Mouse (Mus musculus): ENCODE results near the gene Tomm5.
A peak's percentile ranks its signal among the peaks of the same experiment; 100 is the strongest.
"Not testable (repeated sequence)": the region's sequence is repeated elsewhere in the genome, so short reads cannot be mapped to it uniquely, and the experiment has no call there.

Gene Tomm5

GRCm38 (mm10) chr4:45107601-45108277 is at the start of gene Tomm5:
Gene Tomm5, minus strand, starts transcription at chr4:45108114.
- DNase-seq (ENCODE audit: low read depth, low spot score): peak; percentile 85

- DNase-seq (ENCODE audit: low read depth, low spot score): no peak
Observed at GRCm38 (mm10) chr4:45156433-45156832, 48.5 kb upstream of the Tomm5 start.

GRCm38 (mm10) chr4:45143005-45143404 is 35.1 kb upstream of the Tomm5 start:
- no peak for DNase-seq (ENCODE audit: low read depth, low spot score)

GRCm38 (mm10) chr4:45142411-45142810 is 34.5 kb upstream of the Tomm5 start:
- DNase-seq (ENCODE audit: low read depth, low spot score): no peak

DNA sequence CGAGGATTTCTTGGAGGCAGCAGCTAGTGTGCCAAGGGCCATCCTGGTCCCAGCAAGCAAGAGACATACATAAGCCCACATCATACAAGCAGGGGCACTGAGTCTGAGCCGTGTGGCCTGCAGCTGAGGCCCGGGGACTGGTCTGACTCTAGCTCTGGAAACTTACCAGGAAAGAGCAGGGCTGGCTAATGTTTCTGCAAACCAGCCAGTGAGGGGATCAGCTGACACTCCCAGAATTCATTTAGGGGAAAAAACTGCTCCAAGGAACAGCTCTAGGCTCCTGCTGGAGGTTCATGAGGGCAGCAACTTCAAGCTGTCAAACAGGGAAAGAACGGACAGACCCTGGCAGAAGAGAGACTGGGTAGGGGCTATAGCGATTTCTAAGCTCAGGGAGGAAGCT is 33.9 kb upstream of the Tomm5 start:
- no peak for DNase-seq (ENCODE audit: low read depth, low spot score)

DNA sequence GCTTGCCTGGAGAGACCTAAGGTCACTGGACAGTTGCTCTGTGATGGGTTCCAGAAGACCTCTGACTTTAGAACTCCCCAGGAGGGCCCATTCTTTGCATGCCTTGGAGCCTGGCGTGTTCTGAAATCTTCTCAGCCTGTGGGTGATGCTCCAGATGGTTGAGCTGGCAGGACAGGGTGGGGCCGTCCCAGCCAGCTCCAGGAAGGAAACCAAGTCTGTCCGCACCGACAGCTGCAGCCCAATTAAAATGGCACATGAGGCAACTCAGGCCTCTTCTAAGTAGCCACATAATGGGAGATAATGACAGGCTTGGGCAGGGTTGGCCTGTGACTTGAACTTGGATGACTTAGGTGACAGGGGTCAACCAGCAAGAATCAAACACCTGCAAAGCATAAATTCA is 29.7 kb upstream of the Tomm5 start:
- no peak for DNase-seq (ENCODE audit: low read depth, low spot score)

GRCm38 (mm10) chr4:45134471-45134870 is 26.6 kb upstream of the Tomm5 start:
- no peak for DNase-seq (ENCODE audit: low read depth, low spot score)

- no peak for DNase-seq (ENCODE audit: low read depth, low spot score)
Observed at GRCm38 (mm10) chr4:45131021-45131420, 23.1 kb upstream of the Tomm5 start.

GRCm38 (mm10) chr4:45121311-45121710 is 13.4 kb upstream of the Tomm5 start:
- no peak for DNase-seq (ENCODE audit: low read depth, low spot score)

DNA sequence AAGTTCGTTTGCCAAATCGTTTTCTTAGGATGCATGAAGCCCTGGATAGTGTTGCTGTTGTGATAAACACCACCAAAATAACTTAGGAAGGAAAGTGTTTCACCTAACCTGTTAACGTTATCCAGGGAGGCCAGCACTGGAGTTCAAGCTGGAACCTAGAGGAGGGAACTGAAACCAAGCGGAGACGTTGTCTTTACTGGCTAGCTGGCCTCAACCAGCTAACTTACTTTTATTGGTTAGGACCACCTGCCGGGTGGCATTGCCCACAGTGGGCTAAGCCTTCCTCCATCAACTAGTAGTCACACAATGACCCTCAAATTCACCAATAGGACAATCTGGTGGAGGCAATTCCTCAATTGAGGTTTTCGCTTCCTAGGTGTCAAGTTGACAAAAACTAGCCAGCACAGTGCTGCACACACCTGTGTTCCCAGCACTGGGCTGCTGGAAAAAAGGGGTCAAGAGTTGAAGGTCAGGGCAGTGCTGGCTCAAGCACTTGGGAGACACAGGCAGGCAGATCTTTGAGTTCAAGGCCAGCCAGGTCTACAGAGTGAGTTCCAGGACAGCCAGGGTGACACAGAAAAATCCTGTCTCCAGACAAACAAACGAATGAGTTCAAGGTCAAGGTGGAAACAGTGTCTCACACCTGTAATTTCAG is 669 bp upstream of the Tomm5 start:
- no peak for DNase-seq (ENCODE audit: low read depth, low spot score)

DNA sequence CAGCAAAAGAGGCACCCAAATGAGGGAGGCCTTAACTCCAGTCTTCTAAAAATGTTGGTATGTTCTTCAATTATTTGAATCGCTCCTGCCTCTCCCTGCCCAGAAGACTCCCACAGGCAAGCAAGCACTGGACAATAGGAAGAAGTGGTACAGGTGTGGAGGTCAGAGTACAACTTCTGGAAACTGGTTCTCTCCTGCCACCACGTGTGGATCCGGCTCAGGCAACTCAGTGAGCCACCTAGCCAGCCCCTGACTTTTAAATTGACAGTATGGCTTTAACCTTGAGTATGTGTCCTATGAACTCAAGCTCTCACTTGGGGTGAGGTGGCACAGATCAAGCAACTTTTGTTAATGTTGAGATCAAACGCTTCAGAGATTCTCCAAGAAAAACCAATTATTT is 848 bp downstream of the Tomm5 start:
- DNase-seq (ENCODE audit: low read depth, low spot score): no peak

- no peak for DNase-seq (ENCODE audit: low read depth, low spot score)
Observed at GRCm38 (mm10) chr4:45106409-45106808, 1.5 kb downstream of the Tomm5 start.

DNA sequence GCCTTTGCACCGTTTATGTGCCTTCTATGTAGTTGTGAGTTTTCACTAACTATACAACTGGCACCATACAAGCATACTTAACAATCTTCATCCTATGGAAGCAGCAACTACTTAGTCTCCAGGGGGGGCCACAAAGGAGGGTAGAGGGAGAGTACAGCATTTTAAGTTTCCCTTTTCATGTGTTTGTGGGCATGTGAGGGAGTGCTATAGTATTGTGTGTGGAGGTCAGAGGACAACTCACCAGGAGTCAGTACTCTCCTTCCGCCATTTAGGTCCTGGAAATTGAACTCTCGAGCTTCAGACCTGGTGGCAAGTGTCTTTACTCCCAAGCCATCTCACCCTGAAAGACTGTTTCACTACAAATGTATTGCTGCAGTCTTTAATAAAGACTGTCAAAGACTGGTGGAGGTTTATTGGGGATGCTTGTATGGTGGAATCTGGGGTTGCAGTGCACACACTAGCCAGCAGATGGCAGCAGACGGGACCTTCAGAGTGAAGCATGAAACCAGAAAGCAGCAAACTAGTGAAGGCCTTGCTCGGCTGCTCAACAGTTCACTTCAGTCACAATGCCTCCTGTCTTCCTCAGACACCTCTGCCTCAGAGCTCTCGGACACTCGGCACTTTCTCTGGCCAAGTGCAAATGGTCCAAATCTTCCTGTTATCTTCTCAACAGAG is 10.6 kb downstream of the Tomm5 start:
- DNase-seq (ENCODE audit: low read depth, low spot score): peak; percentile 58

DNA sequence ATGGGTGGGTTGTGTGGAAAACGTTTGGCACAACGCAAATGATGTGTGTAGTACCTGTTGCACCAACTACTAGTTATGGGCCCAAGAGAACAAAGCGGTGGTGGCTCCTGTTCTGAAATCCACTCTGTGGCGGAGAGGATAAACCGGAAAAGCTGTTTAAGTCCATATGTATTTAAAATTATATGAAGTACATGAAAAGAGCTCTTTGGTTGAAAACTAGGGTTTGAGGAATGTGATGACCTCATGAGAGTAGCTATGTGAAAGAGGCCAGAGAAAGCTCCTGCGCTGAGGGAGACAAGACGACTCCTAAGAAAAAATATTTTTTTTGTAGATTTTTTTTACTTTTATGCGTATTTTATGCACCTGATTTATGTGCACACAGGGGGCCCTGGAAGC is 23.0 kb downstream of the Tomm5 start:
- no peak for DNase-seq (ENCODE audit: low read depth, low spot score)

- peak; percentile 82 for DNase-seq (ENCODE audit: low read depth, low spot score)
Observed at GRCm38 (mm10) chr4:45084021-45084894, 23.7 kb downstream of the Tomm5 start, which contains the start of gene Fbxo10. Gene Fbxo10, minus strand, starts transcription at chr4:45084604.

GRCm38 (mm10) chr4:45083487-45083886 is 24.4 kb downstream of the Tomm5 start:
- no peak for DNase-seq (ENCODE audit: low read depth, low spot score)

- no peak for DNase-seq (ENCODE audit: low read depth, low spot score)
Observed at GRCm38 (mm10) chr4:45082951-45083350, 25.0 kb downstream of the Tomm5 start.

GRCm38 (mm10) chr4:45081041-45081440 is 26.9 kb downstream of the Tomm5 start:
- DNase-seq (ENCODE audit: low read depth, low spot score): not testable (repeated sequence)

DNA sequence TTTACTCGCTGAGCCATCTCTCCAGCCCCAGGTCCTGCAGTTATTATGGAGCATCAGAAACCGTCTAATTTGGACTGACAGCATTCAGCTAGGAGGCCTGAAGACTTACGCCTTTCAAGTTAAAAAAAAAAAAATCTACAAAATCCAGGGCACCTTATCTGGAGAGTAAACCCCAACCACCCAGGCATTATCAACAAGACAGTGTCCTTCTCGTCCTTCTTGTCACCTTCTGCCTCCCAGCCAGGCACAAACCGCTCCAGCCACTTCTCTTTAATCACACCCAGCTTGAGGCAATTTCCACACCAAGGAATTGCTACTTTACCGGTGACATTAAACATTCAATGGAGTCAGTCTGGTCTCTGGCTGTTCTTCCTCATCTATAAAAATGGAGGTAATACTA is 34.4 kb downstream of the Tomm5 start:
- DNase-seq (ENCODE audit: low read depth, low spot score): no peak

- no peak for DNase-seq (ENCODE audit: low read depth, low spot score)
Observed at GRCm38 (mm10) chr4:45072261-45072973, 35.5 kb downstream of the Tomm5 start.

- no peak for DNase-seq (ENCODE audit: low read depth, low spot score)
Observed at GRCm38 (mm10) chr4:45067742-45068141, 40.2 kb downstream of the Tomm5 start.

Data from retina, postnatal 7 days (tissue).